Mouse (Mus musculus): Measurements from ENCODE around the gene Ddx24. TPM values are rescaled to one million over a fixed set of nuclear protein-coding genes. Genes with fewer than 3 reads are reported as not detected.

Ddx24 gene
- polyA plus RNA-seq, 1 experiment from 2014 or later: 71.3 TPM

DNA sequence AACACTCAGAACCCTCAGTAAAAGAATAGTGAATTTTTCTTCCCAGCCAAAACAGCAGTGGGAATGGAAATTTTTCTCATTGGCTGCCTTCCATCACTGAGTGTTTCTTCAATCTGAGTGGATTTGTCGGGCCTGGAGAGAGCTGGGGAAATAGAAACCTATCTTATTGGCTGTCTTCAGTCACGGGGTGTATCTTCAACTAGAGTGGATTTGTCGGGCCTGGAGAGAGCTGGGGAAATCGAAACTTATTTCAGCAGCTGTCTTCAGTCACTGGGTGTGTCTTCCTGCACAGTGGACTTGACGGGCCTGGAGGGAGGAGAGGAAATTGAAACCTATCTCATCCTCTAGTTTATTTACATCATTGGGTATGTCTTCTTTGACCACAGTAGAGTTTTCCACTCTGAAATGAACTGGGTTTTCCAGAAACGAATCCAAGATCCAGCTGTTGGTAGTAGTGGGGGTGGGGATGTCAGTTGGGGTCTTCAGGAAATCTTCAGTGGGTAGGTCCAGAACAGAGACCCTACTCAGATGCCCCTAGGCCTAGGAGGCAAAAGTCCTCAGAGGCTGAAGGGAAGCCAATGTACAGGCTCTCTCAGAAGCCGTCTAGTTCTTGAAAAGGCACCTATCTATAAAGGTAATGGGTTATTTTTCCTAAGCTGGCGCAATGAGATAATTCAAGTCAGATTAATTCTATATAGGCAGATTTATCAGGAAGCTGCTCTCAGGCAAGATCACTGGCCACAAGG, 8.5 kb upstream of the Ddx24 start, which contains the start of gene Ifi27:
Gene Ifi27 (plus strand): TSS at position 226 of the 746 bp plus-strand sequence.
- TF ChIP-seq CTCF (IDR thresholded peaks at IDR 0.05): no peak
- POLR2A ChIA-PET: interaction anchor here (0.8 kb wide), 1 partner anchor 10 kb away, joined by 3 read pairs; the partner anchor contains the start of gene Ifi27l2a
- in situ Hi-C loops (cut with MboI; ENCODE audit: low pct_unique_long_range_greater_than_20kb): no loop called here
- CTCF ChIA-PET: interaction anchor here (1.2 to 2.3 kb wide), 3 partner anchors 9 to 85 kb away, joined by 3 to 8 read pairs (median 3); partner anchors contain the start of gene Ddx24
- ATAC-seq: peak; percentile 95
- peaks cover 4% of the 10 kb centered on the region for H3K27me3 ChIP-seq
- DNase-seq (ENCODE audit: low read depth, low spot score): peak; percentile 10

DNA sequence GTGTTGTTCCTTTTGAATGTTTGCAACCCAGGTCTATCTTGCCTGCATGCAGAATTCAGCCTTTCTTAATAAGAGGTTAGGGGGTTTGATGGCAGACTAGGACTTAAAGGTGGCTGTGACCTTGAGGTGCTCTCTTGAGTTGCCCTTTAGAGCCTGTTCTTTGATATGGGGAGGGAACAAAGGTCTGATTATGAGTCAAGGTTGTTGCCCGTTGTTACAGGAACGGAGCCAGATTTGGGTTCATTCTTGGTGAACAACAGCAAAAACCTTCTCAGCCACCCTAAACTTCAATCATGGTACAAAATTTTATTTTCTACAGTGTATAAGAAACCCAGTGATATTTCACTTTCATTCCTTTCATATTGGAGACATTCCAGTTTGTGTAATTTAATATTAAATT, 7.8 kb upstream of the Ddx24 start:
- peaks cover 4% of the 10 kb centered on the region for H3K27me3 ChIP-seq
- no peak for DNase-seq (ENCODE audit: low read depth, low spot score)
- CTCF ChIA-PET: interaction anchor here (1.2 to 2.3 kb wide), 2 partner anchors 8 to 54 kb away, joined by 3 to 8 read pairs; partner anchors contain the start of gene Ddx24
- no peak for TF ChIP-seq CTCF (IDR thresholded peaks at IDR 0.05)
- POLR2A ChIA-PET: no interaction called here
- no peak for ATAC-seq
- in situ Hi-C loops (cut with MboI; ENCODE audit: low pct_unique_long_range_greater_than_20kb): no loop called here

DNA sequence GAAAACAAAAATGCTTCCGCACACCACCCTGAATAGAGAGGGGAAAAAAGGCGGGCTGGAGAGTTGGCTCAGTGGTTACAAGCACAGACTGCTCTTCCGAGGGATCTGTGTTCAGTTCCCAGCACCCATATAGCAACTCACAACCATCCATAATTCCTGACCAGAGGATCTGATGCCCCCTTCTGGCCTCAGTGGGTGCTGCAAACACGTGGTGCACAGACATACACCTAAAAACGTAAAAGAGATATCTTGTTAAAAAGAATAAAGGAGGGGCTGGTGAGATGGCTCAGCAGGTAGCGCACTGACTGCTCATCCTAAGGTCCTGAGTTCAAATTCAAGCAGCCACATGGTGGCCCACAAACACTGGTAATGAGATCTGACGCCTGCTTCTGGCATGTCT, 1.1 kb upstream of the Ddx24 start:
- in situ Hi-C loops (cut with MboI; ENCODE audit: low pct_unique_long_range_greater_than_20kb): loop anchor here (5.0 to 10.0 kb wide), 2 partner anchors 66 to 278 kb away; no protein-coding TSS in a partner anchor
- peaks cover 4% of the 10 kb centered on the region for H3K27me3 ChIP-seq
- POLR2A ChIA-PET: no interaction called here
- DNase-seq (ENCODE audit: low read depth, low spot score): no peak
- TF ChIP-seq CTCF (IDR thresholded peaks at IDR 0.05): peak; percentile 12
- CTCF ChIA-PET: interaction anchor here (0.9 to 1.4 kb wide), 2 partner anchors 66 to 125 kb away, joined by 3 to 13 read pairs; no protein-coding TSS in a partner anchor
- no peak for ATAC-seq

GRCm38 (mm10) chr12:103425016-103425728, 458 bp downstream of the Ddx24 start:
- DNase-seq (ENCODE audit: low read depth, low spot score): no peak
- H3K27me3 ChIP-seq: peaks cover 4% of the 10 kb centered on the region
- in situ Hi-C loops (cut with MboI; ENCODE audit: low pct_unique_long_range_greater_than_20kb): loop anchor here (5.0 to 10.0 kb wide), 2 partner anchors 67 to 280 kb away; no protein-coding TSS in a partner anchor
- ChIA-PET POLR2A (interaction anchor here (0.7 kb wide), 1 partner anchor 204 kb away, joined by 3 read pairs; no protein-coding TSS in a partner anchor), CTCF (interaction anchor here (0.8 to 2.0 kb wide), 6 partner anchors 10 to 285 kb away, joined by 4 to 13 read pairs (median 6); partner anchors contain the start of genes 9330161L09Rik, Ifi27 and Ifi27l2a)
- no peak for TF ChIP-seq CTCF (IDR thresholded peaks at IDR 0.05)
- no peak for ATAC-seq

DNA sequence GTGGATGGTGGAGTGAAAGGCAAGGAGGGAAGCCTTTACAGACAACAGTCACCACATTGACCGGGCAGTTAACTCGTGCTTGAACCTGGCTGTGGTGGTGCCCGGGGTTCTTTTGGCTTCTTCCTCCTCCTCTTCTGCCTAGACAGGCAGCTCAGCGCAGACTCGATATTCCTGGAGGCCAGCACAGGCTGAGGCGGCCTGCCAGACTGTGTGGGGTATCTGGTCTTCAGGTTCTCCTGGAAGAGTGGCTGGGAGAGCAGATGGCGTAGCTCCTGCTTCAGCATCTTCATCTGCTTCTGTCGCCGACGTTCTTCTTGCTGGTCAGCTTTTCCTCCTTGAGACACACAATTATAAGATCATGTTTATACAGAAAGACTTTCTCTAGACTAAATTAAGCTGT, 17.5 kb downstream of the Ddx24 start:
- in situ Hi-C loops (cut with MboI; ENCODE audit: low pct_unique_long_range_greater_than_20kb): no loop called here
- no peak for DNase-seq (ENCODE audit: low read depth, low spot score)
- CTCF ChIA-PET: interaction anchor here (1.9 kb wide), 1 partner anchor 18 kb away, joined by 6 read pairs; the partner anchor contains the start of gene Ddx24
- TF ChIP-seq CTCF (IDR thresholded peaks at IDR 0.05): no peak
- H3K27me3 ChIP-seq: no peaks in the 10 kb centered on the region
- no peak for ATAC-seq
- POLR2A ChIA-PET: no interaction called here

GRCm38 (mm10) chr12:103407720-103408119, 17.9 kb downstream of the Ddx24 start, which contains the start of gene 9330161L09Rik:
Gene 9330161L09Rik (minus strand): TSS chr12:103407820.
- ATAC-seq (no peak), DNase-seq (ENCODE audit: low read depth, low spot score) (no peak)
- ChIA-PET CTCF (interaction anchor here (1.9 kb wide), 1 partner anchor 18 kb away, joined by 6 read pairs; the partner anchor contains the start of gene Ddx24), POLR2A (no interaction called here)
- no peaks in the 10 kb centered on the region for H3K27me3 ChIP-seq
- TF ChIP-seq CTCF (IDR thresholded peaks at IDR 0.05): no peak
- in situ Hi-C loops (cut with MboI; ENCODE audit: low pct_unique_long_range_greater_than_20kb): no loop called here

DNA sequence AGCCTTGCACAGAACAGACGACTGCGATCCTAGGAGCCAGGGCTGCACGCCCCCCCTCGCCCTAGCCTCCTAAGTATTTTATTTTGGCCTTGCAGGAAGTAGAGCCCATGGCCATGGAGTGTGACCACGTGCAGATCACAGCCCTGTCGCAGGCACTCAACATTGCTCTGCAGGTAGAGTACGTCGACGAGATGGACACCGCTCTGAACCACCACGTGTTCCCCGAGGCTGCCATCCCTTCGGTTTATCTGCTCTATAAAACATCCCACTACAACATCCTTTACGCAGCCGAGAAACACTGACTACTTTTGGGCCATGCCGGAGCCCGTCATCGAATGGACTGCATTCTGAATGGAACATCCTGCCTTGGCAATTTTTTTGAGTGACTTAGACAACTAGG, 21.5 kb downstream of the Ddx24 start:
- in situ Hi-C loops (cut with MboI; ENCODE audit: low pct_unique_long_range_greater_than_20kb): no loop called here
- TF ChIP-seq CTCF (IDR thresholded peaks at IDR 0.05): no peak
- ATAC-seq (no peak), DNase-seq (ENCODE audit: low read depth, low spot score) (no peak)
- no peaks in the 10 kb centered on the region for H3K27me3 ChIP-seq
- CTCF ChIA-PET: no interaction called here
- POLR2A ChIA-PET: no interaction called here

- TF ChIP-seq CTCF (IDR thresholded peaks at IDR 0.05): no peak
- DNase-seq (ENCODE audit: low read depth, low spot score): no peak
Observed at GRCm38 (mm10) chr12:103396751-103397150, 28.9 kb downstream of the Ddx24 start.

DNA sequence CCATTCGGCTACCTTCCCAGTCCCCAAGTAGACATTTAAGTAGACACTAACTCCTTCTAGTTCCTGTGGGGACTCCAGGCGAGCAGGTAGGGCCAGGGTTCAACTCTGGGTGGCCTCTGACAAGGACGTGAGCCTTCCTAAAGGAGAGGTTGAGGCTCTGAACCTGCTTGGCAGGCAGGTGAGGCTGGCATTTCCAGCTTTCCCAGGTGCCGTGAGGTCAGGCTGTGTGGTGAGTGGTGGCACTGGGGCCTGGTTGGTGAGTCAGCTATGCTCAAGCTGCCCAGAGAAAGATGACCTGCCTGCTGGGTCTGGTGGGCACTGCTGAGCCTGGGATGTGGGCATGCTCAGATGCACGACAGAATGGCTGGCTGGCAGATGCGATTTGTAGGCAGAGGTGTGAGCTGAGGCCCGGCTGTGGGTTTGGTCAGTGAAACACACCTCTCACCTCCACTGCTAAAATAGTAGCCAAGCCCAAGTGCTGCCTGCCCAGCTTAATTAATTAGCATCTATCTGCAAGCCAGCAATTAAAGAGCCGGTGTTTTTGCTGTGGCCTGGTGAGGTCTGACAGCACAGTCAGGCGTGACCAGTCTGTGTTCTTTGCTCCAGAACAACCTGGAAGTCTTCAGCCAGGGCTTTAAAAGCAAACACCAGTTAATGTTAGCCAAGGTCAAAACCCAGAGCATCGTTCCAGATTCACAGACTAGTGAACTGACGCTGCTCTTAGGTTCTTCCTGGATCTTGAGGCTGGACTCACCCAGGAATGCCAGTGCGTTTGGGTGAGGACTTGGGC, 29.9 kb downstream of the Ddx24 start:
- ChIA-PET POLR2A (interaction anchor here (0.7 kb wide), 1 partner anchor 232 kb away, joined by 3 read pairs; no protein-coding TSS in a partner anchor), CTCF (no interaction called here)
- ATAC-seq (peak; percentile 70), DNase-seq (ENCODE audit: low read depth, low spot score) (no peak)
- TF ChIP-seq CTCF (IDR thresholded peaks at IDR 0.05): no peak
- in situ Hi-C loops (cut with MboI; ENCODE audit: low pct_unique_long_range_greater_than_20kb): no loop called here
- H3K27me3 ChIP-seq: no peaks in the 10 kb centered on the region

More at GRCm38 (mm10) chr12:103396751-103397150, 28.9 kb downstream of the Ddx24 start:
- no peaks in the 10 kb centered on the region for H3K27me3 ChIP-seq
- ATAC-seq: no peak
- POLR2A ChIA-PET: no interaction called here
- CTCF ChIA-PET: interaction anchor here (1.1 kb wide), 1 partner anchor 8 kb away, joined by 3 read pairs; no protein-coding TSS in a partner anchor
- in situ Hi-C loops (cut with MboI; ENCODE audit: low pct_unique_long_range_greater_than_20kb): no loop called here

DNA sequence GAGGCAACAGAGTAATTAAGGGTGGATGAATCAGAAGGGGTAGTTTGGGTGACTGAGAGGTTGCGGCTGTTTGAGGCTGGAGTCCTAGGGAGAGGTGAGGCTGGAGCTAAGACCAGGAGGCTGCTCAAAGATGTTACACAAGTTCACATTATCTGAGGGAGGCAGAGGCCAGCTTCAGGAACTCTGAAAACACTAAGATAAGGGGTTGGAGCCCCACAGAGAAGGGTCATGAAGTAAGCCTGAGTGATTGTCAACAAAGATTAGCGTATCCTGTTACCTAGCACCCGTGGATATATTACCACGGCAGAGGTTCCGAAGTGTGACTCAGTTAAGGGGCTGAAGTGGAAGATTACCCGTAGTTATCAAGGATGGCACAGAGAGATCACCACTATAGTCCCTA, 32.1 kb downstream of the Ddx24 start:
- no peak for DNase-seq (ENCODE audit: low read depth, low spot score)
- H3K27me3 ChIP-seq: no peaks in the 10 kb centered on the region
- ATAC-seq: no peak
- in situ Hi-C loops (cut with MboI; ENCODE audit: low pct_unique_long_range_greater_than_20kb): no loop called here
- ChIA-PET CTCF (no interaction called here), POLR2A (no interaction called here)
- TF ChIP-seq CTCF (IDR thresholded peaks at IDR 0.05): no peak

Data from Patski (cell line).